Mouse (Mus musculus): ENCODE results near the gene Stk32c.
A peak's percentile ranks its signal among the peaks of the same experiment; 100 is the strongest.

Gene Stk32c

DNA sequence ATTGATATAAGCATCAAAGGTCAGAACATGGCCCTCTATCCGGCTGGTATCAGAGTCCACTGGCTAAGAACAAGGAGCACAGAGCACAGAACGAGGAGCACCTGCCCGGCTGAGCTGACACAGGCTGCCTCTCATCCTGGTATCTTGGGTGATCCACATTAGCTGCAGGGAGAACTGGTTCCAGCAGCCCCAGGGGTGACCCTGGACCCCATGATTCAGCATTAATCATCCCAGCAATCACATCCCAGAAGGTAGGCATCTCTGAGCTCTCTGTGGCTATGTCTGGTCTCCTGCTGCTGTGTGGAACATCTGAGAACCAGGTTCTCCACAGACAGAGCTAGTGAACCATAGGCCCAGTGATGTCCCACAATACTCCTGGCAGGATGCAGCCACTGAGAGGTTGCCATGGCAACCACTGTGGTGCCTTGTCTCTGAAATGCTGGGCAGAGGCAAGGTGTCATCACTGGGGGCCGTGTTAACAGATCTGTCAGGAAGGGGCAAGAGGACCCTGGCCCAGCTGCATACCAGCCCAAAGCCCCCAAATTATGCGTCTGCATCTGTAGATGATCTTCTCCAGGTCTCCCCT lies 76.1 kb downstream of the Stk32c start:
- DNase-seq = peak; percentile 41

DNA sequence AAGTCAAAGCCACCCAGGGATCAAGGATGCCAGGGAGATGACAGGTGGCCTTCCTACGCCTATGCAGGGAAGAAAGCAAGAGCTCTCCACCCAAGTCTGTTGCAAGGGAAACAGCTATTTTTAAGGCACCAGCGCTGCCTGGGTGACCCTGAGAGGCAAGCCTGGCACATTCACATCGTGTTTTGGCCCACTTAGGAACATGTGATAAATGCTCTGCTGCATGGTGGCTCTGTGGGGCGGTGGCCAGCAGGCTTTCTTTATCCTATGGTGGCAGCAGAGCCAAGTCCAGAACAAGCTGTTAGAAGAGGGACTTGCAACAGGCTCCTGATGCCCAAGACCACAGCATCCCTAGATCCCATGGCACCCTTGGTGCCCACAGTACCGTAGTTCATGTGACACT lies 77.9 kb downstream of the Stk32c start:
- no peak for DNase-seq

DNA sequence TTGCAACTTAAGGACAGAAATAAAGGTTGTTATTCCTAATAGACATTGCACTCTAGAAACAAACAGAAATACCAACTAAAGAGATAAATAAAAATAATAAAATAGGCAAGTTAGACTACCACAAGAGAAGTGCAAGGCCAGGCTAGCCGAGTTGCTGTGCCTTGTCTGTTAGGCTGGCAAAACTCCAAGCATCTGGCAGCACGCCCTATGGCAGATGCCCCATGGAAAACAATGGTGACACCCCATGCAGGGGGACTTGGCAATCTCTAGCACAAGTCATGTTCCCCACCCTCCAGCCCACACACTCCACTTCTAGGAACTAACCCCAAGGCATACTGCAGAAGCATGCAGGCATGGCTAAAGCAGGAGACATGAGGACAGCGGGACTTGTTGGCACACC lies 79.7 kb downstream of the Stk32c start:
- no peak for DNase-seq

DNA sequence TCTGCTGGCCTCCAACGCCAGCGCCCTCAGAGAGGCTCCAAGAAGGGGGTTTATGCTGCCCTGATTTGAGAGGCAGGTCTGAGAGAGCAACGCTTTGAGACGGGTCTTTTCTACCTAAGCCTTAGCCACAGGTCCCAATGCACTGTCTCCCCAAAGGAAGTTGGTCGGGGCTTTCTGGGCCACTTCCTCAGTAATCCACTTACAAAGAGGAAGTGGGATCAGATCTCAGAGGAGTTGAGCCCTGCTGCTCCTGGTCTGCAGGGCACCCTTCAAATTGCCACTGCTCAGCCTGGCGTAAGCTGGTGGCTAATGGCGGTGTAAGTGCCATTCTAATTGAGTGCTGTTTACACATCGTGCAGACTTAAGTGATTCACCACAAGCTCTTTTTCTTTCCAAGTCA lies 81.6 kb downstream of the Stk32c start:
- DNase-seq = no peak

DNA sequence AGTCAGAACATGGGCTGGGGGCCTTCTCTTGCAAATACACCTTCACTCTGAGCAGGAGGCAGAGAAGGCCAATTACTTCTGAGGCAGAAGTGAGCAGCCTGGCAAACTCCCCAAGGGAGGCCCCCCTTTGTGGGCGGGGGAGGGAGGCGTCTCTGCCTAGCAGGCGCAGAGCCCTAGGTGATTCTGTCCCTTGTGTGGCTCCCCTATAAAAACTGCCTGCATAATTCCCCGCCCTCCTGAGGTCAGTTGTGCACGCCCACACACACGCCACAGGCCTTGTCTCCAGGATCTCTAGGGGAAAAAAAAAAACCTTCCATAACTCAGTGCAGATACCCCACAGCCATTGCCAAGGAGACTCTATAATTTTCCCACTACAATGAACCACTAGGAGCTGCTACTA lies 82.7 kb downstream of the Stk32c start:
- DNase-seq = peak; percentile 24

DNA sequence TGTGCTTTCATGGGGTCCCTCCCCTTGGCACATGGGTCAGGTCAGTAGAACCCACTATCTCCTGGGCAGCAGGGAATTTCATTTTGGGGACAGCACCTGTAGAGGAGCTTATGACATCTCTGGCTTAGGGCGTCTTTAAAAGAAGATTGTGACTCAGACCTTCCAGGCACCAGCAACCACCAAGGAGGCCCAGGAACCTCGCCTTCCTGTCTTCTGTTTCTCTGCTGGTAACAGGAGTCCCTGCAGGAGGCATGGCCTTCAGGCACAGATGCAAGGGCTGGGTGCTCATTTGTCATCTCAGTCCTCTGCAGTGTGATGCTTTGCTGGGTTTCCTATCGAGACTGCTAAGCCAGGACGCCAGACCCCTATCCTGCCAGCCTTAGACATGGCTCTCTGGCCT lies 84.1 kb downstream of the Stk32c start:
- DNase-seq = no peak

DNA sequence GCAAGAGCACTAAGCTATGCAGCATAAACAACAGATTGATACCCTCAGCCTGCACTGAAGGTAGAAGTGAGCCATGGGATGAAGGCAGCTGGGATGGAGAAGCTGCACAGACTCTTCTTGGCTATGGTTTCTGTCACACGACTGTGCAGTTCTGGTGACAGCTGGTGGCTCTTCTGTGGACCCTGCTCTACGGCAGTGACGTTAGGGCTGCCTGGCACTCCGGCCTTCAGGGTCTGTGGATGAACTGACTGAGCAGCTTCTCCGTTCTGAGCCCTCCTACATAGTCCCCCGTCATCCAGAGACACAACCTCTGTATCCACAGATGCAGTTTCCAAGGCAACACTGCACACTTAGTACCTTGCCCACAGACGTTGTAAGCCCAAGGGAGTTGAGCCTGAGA lies 86.6 kb downstream of the Stk32c start:
- DNase-seq = no peak

DNA sequence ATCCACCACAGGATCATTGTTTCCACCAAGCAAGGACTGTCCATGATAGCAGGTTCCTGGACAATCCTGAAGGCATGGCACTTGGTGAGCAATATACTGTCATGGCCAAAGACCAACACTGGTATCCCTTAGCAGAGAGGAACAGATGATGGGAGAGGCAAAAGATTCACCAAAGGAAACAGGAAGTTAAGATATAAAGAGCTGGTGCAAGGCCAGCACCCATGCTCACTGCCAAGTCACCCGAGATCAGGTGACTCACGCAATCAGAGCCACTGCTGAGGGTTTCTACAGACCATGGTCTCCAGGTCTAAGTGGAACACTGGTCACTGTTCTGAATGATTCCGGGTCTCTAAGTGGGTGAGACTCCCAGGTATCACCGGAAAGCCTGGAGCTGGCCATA lies 87.2 kb downstream of the Stk32c start:
- DNase-seq = no peak

DNA sequence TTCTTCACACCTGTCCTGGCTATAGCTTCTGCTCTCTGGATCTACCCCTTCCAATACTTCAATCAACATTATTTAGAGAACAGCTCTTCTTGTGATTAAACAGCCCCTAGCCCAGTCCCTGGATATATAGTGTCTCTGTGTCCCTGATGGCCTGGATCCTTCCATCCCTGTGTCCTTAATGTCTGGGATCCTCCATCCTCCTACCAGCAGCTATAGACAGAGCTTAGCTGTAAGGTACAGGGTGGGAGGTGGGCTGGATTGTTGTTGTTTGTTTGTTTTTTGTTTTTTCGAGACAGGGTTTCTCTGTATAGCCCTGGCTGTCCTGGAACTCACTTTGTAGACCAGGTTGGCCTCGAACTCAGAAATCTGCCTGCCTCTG lies 93.3 kb downstream of the Stk32c start:
- no peak for DNase-seq

DNA sequence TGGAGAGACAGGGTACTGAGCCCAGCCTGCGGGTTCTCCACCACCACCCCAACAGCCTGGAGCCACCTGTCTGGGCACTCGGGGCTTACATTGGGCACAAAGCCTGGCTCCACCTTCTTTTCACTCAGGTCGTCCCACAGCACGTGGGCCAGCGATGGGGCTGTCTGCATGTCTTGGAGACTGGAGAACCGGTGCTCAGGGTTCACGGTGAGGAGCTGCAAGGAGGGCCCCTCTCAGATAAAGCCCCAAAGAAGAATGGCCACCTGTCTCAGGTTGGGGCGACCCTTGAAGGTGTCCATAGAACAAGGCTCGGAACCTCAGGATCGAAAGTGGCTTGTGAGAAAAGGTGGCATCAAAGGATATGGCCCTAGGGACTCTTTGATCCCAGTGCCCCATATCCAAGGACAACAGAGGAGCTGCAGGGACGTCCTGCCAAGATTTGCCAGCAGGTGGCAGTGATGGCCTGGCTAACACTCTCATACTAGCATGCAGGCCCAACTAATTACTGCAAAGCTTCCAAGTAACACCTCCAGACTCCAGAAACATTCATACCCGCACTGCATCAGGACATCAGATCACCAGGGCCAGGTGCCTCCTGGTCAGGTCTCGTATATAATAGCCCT lies 93.8 kb downstream of the Stk32c start:
- DNase-seq = peak; percentile 80

DNA sequence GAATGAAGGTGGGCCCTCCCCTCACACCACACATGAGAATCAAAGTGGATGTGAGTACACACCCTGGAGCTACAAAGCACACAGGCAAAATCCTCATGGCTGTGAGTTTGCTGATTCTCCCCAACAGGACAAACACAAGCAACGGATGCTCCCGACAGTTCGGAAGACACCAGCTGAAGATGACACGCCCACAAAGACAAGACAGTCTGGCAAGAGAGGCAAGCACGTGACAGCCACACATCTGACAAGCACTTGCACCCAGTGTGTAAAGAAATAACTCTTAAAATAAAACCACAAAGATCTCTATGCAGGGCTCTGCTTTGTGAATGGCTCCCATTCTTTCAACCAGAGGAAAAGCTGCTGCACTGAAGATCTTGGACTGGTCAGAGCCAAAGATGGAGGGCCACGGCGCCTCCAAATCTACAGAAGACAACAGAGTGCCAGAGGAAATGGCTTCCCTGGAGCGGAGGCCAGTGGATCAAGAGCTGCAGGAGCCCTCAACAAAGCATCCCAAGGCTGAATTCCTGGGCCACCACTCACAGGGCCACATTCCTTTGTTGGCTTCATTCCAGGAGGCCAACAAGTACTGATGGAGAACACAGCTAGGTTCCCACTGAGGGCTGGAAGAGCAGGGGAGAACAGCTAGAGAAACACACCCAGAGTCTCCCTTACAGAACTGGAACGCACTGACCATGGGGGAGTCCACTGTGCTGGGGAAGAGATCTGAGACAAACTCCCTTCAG lies 105.0 kb downstream of the Stk32c start:
- DNase-seq = no peak

DNA sequence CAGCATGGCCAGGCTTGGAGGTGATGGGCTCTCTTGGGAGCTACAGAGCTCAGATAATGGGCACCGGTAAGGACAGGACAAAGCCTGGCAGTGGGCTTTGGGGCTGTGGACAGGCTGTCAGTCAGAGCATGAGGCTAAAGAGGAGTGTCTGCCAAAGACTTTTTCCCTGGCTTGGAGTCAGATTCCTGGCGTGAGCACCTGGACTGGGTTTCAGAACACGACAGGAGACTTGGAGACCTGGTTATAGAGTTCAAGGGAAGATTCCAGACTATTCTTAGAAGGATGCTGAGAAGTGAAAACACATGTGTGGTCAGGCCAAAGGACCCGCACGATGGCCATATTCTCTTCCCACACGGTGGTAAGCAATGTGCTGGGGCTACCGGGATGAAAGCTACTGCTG lies 107.4 kb downstream of the Stk32c start:
- no peak for DNase-seq

DNA sequence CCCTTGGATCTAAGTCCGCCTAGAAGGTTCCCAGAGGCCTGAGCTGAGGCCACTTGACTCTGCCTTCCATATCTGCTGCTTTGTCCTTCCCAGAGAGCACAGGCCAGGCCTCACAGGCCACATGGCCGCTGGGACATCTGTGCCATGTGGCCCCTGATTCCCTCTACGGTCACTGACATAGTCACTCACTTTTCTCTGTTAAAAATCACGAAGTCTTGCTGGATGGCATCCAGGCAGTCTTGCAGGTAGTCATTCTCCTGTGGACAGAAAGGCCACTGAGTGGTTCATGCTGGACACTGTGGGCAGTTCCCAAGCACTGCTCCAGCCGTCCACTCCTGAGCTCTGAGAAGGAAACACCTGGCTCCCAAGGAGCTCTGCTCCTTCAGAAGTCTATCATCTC lies 108.0 kb downstream of the Stk32c start:
- DNase-seq = no peak

DNA sequence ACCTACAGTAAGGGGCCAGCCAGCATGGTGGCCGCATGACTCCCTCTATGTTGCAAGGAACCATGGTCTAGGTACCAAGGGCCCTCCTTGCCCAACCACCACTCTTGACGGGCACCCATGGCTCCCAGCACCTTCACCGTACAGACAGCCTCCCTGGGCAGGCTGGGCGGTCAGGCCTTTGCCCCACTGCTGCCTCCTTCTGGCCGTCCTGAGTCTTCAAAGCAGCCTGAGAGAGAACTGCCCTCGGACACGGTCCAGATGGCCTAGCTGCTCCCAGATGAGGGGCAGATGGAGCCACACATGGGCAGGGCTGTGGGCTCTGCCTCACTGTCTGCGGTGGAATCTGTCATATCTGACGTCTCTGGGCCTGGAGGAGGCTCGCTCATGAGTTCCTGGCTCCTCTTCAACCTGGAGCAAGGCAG lies 109.1 kb downstream of the Stk32c start:
- DNase-seq = peak; percentile 53

DNA sequence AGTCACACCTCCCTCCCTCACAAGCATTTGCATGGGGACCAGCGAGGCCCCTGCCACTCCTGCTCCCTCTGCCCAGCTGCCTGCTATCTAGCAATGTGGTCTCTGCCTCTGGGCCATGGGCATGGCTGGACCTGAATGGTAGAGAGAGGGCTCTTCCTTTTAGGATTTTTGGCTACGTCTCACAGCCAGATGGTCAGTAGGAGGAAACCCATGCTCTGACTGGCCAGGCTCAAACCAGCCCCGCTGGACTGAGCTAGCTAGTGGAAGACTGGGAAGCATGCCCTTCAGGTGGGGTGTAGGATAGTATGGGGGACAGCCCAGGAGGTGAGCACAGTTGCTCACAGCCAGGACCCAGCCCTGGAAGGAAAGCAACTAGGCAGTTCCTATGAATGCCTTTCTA lies 111.3 kb downstream of the Stk32c start:
- no peak for DNase-seq

DNA sequence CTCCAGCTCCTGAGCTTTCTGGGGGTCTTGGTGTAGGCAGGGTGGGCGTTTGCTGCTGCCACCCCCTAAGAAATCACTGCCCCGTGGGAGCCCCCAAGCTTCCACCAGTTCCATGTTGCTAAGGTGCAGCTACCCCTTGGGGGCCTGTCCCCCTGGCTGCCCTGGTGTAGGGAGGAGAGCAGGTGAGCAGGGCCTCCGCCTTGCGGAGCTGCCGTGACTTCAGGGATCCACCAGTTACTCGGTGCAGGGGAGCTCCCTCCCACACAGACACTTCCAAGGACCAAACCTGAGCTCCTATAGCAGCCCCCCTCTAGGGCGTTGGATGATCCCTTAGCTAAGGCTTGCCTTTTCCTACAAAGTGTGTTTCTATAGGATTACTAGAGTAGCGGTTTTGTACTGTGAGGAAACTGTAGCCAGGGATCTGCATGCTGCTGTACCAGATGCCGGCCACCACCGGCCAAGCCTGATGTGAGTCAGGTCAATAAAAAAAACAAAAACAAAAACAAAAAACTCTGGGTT lies 111.8 kb downstream of the Stk32c start:
- DNase-seq = no peak

DNA sequence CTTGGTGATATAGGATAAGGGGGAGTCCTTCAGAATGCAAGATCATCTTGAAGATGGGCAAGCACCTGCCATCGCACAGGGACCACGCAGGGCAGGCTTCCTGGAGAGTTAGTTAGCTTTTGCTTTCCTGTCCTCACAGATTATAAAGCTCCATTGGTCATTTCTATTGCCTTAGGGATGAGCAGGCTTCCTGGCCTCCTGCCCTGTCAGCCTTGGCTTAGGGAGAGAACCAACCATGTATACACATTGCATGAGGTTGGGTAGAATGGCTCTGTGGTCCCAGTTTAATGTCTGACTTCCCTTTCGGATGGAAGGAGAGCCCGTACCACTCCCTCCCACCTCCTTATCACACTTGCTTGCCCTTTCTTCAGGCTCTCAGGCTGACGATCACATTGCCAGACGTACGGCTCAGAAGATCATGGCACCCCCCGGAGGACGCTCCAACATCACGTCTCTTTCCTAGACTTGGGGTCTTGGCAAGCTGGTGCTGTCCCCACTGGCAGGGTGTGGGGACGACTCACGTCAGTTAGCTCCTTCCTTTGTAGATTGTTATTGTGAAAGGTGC lies 112.5 kb downstream of the Stk32c start:
- DNase-seq = no peak

DNA sequence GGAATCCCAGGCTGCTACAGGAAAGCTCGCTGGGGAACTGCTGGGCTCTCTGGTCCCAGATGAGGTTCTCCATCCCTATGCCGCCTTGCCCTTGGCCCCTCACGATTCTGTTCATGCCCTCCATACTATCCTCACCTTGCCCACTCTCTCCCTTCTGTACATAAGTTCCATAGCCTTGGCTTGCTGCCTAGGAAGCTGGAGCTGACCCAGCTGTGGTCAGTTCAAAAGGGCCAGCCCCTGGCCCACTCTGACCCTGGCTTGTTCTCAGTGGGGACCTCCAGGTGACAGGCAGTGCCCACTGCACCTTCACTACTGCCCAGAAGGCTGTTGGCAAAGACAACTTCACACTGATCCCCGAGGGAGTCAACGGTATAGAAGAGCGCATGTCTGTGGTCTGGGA lies 116.7 kb downstream of the Stk32c start:
- no peak for DNase-seq

DNA sequence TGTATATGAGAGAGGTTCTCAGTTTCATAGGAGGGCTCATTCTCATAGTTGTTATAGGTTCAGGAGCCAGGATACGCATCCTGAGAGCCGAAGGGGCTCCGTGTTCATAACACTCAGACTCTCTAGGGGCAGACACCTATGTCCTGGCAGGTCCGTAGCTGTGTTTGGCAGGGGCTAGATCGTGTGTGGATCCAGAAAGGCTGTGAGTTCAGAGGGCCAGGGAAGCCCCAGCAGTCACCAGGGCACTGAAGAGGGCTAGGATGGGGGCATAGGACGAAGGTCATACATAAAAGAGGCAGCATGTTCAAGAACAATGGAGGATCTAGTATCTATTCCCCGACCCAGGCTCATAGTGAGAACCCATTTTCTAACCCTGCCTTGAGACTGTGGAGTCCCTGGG lies 117.8 kb downstream of the Stk32c start:
- DNase-seq = no peak

DNA sequence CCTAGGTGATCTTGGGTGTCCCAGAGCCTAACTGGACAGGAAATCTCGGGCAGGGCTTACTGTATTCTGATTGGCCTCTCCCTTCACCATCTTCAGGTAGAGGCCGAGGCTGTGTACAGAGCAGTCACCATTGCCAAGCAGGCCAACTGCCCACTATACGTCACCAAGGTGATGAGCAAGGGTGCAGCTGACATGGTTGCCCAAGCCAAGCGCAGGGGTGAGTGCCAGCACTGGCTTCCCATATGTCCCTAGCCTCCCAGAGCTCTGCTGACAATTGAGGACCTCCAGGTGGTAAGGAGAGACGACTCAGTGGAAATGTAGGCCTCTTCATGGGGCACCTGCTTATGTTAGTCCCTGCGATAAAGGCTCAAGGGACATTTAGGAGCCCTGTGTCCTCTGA lies 118.3 kb downstream of the Stk32c start:
- DNase-seq = no peak

DNA sequence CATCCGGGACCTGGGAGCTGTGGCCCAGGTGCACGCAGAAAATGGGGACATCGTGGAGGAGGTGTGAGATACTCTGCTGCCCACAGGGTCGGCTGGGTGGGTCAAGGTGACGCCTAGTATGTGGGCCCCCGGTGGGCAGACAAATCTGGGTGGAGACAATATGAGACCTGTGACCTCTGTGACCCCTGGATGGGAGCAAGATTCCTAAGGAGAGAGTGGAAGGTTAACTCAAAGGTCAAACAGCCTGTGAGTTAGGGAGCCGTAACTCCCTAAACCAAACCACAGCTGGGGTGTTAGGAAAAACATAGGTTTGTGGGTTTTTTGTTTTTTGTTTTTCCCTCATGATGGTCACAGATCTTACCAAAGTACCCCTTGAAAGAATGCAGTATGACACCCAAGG lies 119.3 kb downstream of the Stk32c start:
- no peak for DNase-seq

DNA sequence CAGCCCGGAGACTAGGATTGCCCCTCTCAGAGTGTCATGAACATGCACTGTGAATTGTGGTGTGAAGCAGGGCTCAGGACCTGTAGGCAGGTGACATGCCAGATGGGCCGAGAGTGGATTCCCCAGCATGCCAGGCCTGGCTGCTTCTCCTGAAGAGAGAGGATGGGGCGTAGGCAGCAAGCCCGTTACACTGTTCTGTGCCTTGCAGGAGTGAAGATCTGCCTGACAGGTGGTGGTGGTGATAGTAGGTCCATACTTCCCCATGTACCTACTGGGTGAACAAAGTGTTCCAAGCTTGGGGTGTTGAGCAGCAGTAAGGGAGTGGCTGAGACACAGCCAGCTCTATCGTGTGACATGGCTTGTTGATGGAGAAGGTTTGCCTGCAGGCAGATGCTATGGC lies 120.0 kb downstream of the Stk32c start:
- no peak for DNase-seq

DNA sequence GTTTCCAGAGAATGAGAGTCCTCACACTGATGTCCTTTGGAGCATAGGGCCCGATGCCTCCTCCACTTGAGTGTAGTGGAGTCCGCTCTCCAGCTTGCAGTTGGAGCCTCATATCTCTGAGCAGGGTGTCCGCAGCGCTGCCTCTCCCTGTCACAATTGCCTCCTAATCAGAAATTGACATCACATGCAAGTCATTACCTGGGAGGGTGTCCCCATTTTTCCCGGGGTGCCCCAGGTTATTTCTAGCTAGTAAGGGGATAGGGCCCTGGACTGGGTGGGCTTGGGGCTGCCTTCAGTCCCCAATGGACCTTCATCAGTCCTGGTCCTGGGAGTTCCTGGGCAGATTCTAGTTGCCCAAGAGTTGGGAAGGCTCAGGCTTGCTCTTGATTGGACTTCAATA lies 120.4 kb downstream of the Stk32c start:
- DNase-seq = no peak

DNA sequence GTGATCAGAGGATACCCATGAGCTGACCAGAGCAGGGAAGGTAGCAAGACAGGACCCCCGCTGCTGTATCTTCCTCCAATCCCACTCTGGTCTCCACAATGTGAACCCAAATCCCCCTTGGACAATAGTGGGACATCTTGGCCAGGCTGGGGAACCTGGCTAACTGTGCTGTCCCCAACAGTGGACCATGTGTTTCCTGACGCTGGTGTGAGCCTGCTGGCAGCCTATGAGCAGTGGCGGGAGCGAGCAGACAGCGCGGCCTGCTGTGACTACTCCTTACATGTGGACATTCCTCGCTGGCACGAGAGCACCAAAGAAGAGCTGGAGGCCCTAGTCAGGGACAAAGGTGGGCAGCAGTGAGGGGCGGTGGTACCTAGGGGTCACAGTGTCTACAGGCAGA lies 121.4 kb downstream of the Stk32c start:
- no peak for DNase-seq
